ENCODE assay signal across 11 mouse cellular contexts in the genomic region with DNA sequence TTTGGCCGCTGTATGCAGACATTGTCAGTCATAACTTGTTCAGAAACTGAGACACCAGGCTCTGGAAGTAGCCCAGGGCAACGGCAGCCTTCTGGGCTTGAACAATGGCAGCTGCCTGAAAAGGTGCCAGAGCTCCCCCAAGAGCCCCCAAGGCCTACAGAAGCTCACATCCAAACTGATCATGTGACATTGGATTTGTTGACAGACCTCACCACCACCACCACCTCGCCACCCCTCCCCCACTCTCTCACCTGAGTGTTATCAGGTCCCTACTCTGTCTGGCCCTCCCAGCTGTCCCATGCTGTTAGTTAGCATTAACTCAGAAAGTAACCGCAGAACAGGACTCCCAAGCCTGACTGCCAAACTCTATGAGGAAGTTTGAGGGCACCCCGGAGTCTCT. TPM values are rescaled to one million over a fixed set of nuclear protein-coding genes. Genes with fewer than 3 reads are reported as not detected.
DNase-seq lines count a peak whose midpoint lies in the region; ATAC-seq and TF ChIP-seq lines count a peak whose summit lies in the region.
"Had no signal": no experiment of that assay in that cellular context is flagged by ENCODE, and none has a peak within 500 bp of the region (broad histone marks: within the 10 kb centered on the region; RNA-seq: fewer than 3 reads in every experiment).

No protein-coding gene starts in this region.

- no peaks in the 10 kb centered on the region for H3K36me3 ChIP-seq in kidney, embryonic 15.5 days
- H3K36me3 ChIP-seq in CH12.LX (replicated peaks in 1 of 2; ENCODE audit: control insufficient read depth in 1 of 2, insufficient read depth in 1 of 2, low read length in 1 of 2) (no peaks in the 10 kb centered on the region), ES-Bruce4 (ENCODE audit: control insufficient read depth, insufficient read depth, low read length, poor library complexity, severe bottlenecking) (no peaks in the 10 kb centered on the region)
- H3K36me3 ChIP-seq in intestine, embryonic 16.5 days (ENCODE audit: control insufficient read depth, insufficient read depth, low read length), result no peaks in the 10 kb centered on the region
- H3K36me3 ChIP-seq: embryonic facial prominence, embryonic 12.5 days had no signal

- no peaks in the 10 kb centered on the region for H3K9me3 ChIP-seq in kidney, embryonic 15.5 days (replicated peaks)
- H3K9me3 ChIP-seq in CH12.LX (replicated peaks; ENCODE audit: low read length) (no peaks in the 10 kb centered on the region), ES-Bruce4 (replicated peaks; ENCODE audit: control insufficient read depth, insufficient read depth, low read length, poor library complexity, severe bottlenecking) (no peaks in the 10 kb centered on the region)
- no peaks in the 10 kb centered on the region for H3K9me3 ChIP-seq in intestine, embryonic 16.5 days (ENCODE audit: control insufficient read depth, low read length)
- H3K9me3 ChIP-seq: embryonic facial prominence, embryonic 12.5 days; megakaryocyte, embryonic 14.5 days had no signal

- WGBS in kidney, embryonic 15.5 days, result 76% methylated on average over 5 of the region's 5 CpGs
- 47% methylated on average over 5 of the region's 5 CpGs for WGBS in intestine, embryonic 16.5 days

- TF ChIP-seq RAD21 in CH12.LX (IDR thresholded peaks at IDR 0.05; ENCODE audit: low read depth, low read length), result no peak

- H3K27me3 ChIP-seq in kidney, embryonic 15.5 days, result no peaks in the 10 kb centered on the region
- H3K27me3 ChIP-seq in CH12.LX (replicated peaks) (no peaks in the 10 kb centered on the region), ES-Bruce4 (ENCODE audit: control insufficient read depth, insufficient read depth, low read length, poor library complexity, severe bottlenecking) (no peaks in the 10 kb centered on the region)
- no peaks in the 10 kb centered on the region for H3K27me3 ChIP-seq in intestine, embryonic 16.5 days (replicated peaks; ENCODE audit: control insufficient read depth, insufficient read depth, low read length)
- H3K27me3 ChIP-seq: embryonic facial prominence, embryonic 12.5 days had no signal

- no peak overlapping the region for H3K4me3 ChIP-seq in kidney, embryonic 15.5 days (replicated peaks)
- H3K4me3 ChIP-seq in CH12.LX (replicated peaks in 1 of 3; ENCODE audit: low read depth in 2 of 3, low read length in 2 of 3, poor library complexity in 1 of 3) (no peak overlapping the region), ES-Bruce4 (ENCODE audit: low read depth, low read length) (no peak overlapping the region)
- H3K4me3 ChIP-seq in intestine, embryonic 16.5 days (ENCODE audit: low read length), result no peak overlapping the region
- H3K4me3 ChIP-seq: embryonic facial prominence, embryonic 12.5 days; megakaryocyte, embryonic 14.5 days had no signal

- 0 out of 2 replicates have a peak overlapping the region, but pooled peaks have one; percentile 10 for H3K27ac ChIP-seq in kidney, embryonic 15.5 days
- no peak overlapping the region for H3K27ac ChIP-seq in CH12.LX (ENCODE audit: insufficient read depth, low read depth)
- H3K27ac ChIP-seq in ES-Bruce4 (ENCODE audit: insufficient read depth, low read length), result no peak overlapping the region
- peak overlapping the region; percentile 75 for H3K27ac ChIP-seq in intestine, embryonic 16.5 days (ENCODE audit: low read length)
- H3K27ac ChIP-seq: embryonic facial prominence, embryonic 12.5 days had no signal

- no peak for DNase-seq in kidney, postnatal 25 days
- DNase-seq in CH12.LX (ENCODE audit: extremely low read depth), result no peak
- DNase-seq in adrenal gland, postnatal 10 days, result no peak
- DNase-seq: gastrocnemius, postnatal 36 days; thymus, adult 18-20 months had no signal

- H3K4me1 ChIP-seq in kidney, embryonic 15.5 days, result peaks cover 29% of the 10 kb centered on the region
- H3K4me1 ChIP-seq in CH12.LX (ENCODE audit: control insufficient read depth in 1 of 2, insufficient read depth in 2 of 2) (peaks cover 10 to 68% of the 10 kb centered on the region in 2 experiments), ES-Bruce4 (ENCODE audit: control insufficient read depth, insufficient read depth, low read length) (peaks cover 9% of the 10 kb centered on the region)
- H3K4me1 ChIP-seq in intestine, embryonic 16.5 days (ENCODE audit: control insufficient read depth, insufficient read depth, low read length), result peaks cover 25% of the 10 kb centered on the region

- TF ChIP-seq POLR2A in CH12.LX (IDR thresholded peaks at IDR 0.05; ENCODE audit: low read depth, low read length), result no peak
- no peak for TF ChIP-seq POLR2A in ES-Bruce4 (IDR thresholded peaks at IDR 0.05; ENCODE audit: insufficient read depth, low read length)

- no peak overlapping the region for H3K9ac ChIP-seq in kidney, embryonic 15.5 days
- H3K9ac ChIP-seq in CH12.LX (ENCODE audit: insufficient read depth, low read depth), result no peak overlapping the region
- H3K9ac ChIP-seq in ES-Bruce4 (ENCODE audit: low read depth, poor library complexity, severe bottlenecking), result no peak overlapping the region
- peak overlapping the region; percentile 12; the same call in 1 of the 2 replicates for H3K9ac ChIP-seq in intestine, embryonic 16.5 days (ENCODE audit: low read depth, low read length)
- H3K9ac ChIP-seq: embryonic facial prominence, embryonic 12.5 days had no signal

- H3K4me2 ChIP-seq in kidney, embryonic 15.5 days, result no peak overlapping the region
- no peak overlapping the region for H3K4me2 ChIP-seq in CH12.LX (ENCODE audit: insufficient read depth, low read depth, poor library complexity, severe bottlenecking)
- H3K4me2 ChIP-seq in intestine, embryonic 16.5 days (ENCODE audit: low read depth, low read length), result no peak overlapping the region
- H3K4me2 ChIP-seq: embryonic facial prominence, embryonic 12.5 days had no signal

- no peaks in the 10 kb centered on the region for H3K79me2 ChIP-seq in CH12.LX (replicated peaks; ENCODE audit: control insufficient read depth, extremely low read depth, insufficient read depth, poor library complexity, severe bottlenecking)

- TF ChIP-seq CTCF in CH12.LX (conservative IDR thresholded peaks at IDR 0.05 in 1 of 2, IDR thresholded peaks at IDR 0.05 in 1 of 2; ENCODE audit: low read depth in 2 of 2, low read length in 2 of 2) (no peak), ES-Bruce4 (IDR thresholded peaks at IDR 0.05; ENCODE audit: low read depth, low read length) (no peak)

- ATAC-seq in kidney, embryonic 15.5 days (replicated peaks; ENCODE audit: low FRiP score), result no peak; the same call in 1 of the 2 replicates
- ATAC-seq in intestine, embryonic 16.5 days, result peak; percentile 63
- ATAC-seq in CD4-positive, CD25-positive, alpha-beta regulatory T cell, adult 4 months, result no peak

- dilution Hi-C loops in CH12.LX (cut with MboI; ENCODE audit: extremely low pct_ligation_motif_present, extremely low pct_unique_long_range_greater_than_20kb, low sequenced_read_pairs), result no loop called here

- no peak for TF ChIP-seq EP300 in CH12.LX (IDR thresholded peaks at IDR 0.05; ENCODE audit: low read length)
- TF ChIP-seq EP300 in ES-Bruce4 (IDR thresholded peaks at IDR 0.05; ENCODE audit: insufficient read depth, low read depth, low read length), result peak; percentile 77

- in situ Hi-C loops in CH12.LX (cut with MboI; ENCODE audit: low pct_ligation_motif_present, low pct_unique_long_range_greater_than_20kb, low sequenced_read_pairs), result loop anchor here (5.0 kb wide), 1 partner anchor 44 kb away; no protein-coding TSS in a partner anchor

TF ChIP-seq in CH12.LX, 34 proteins besides CTCF, POLR2A, EP300 and RAD21:
- TF ChIP-seq ETS1 (conservative IDR thresholded peaks at IDR 0.05; ENCODE audit: low read depth, low read length), result no peak
- TF ChIP-seq CHD2 (IDR thresholded peaks at IDR 0.05; ENCODE audit: low read length), result 0 out of 2 replicates have a peak, but pooled peaks have one; percentile 15
- TF ChIP-seq MEF2A (IDR thresholded peaks at IDR 0.05; ENCODE audit: borderline replicate concordance, low read depth, low read length), result no peak
TF ChIP-seq in CH12.LX: peak in this region for 1.

RNA-seq across cellular contexts. Expression of gene Lrrfip1, which starts 44.7 kb away (rescaled TPM):
- polyA plus RNA-seq in kidney, embryonic 15.5 days (2015; fragmentation: Nextera tagmentation; extraction: Ambion mirVana), result 42.6 and 43.9 TPM in 2 replicates
- total RNA-seq in CH12.LX (2012; rRNA removed) (19.1 and 22.8 TPM in 2 replicates), CH12.LX (2014; rRNA removed) (16.9 and 17.2 TPM in 2 replicates)
- polyA plus RNA-seq in CH12.LX (2012; ENCODE audit: insufficient read length, low read depth) (30.5 and 31.7 TPM in 2 replicates), ES-Bruce4 (2011; ENCODE audit: insufficient read depth, insufficient read length, low read depth, missing spikeins) (88.7 and 97.2 TPM in 2 replicates)
- polyA plus RNA-seq in intestine, embryonic 16.5 days (2015; fragmentation: Nextera tagmentation; extraction: Ambion mirVana), result 69.2 and 73.7 TPM in 2 replicates
- total RNA-seq in adrenal gland, postnatal 10 days (2021), result 10 to 100 TPM; 42.7 to 57.2 TPM
- 100 to 1,000 TPM; 175 to 217 TPM for polyA plus RNA-seq in CD4-positive, CD25-positive, alpha-beta regulatory T cell, adult 4 months (2017; shearing (Covaris generic))

Comparison
In these comparisons a context has a peak if more than half of its experiments do, and no peak if none do; other contexts are left out.
1. H3K27ac ChIP-seq: peak in kidney, embryonic 15.5 days (single experiment) and intestine, embryonic 16.5 days (single experiment); none in CH12.LX (single experiment) and ES-Bruce4 (single experiment).